Mouse (Mus musculus) heart, postnatal 0 days (tissue): Measurements from ENCODE around the gene Tenm3. TPM values are rescaled to one million over a fixed set of nuclear protein-coding genes. Genes with fewer than 3 reads are reported as not detected.

Source experiments
- ATAC-seq: fragments of 200-750 bp; cut with Nextera tagmentation; 2 replicates; pipeline ENCODE4 v1.8.0; 2017; ENCODE audit warnings: low read depth, moderate number of reproducible peaks, moderate library complexity; ENCODE audit not compliant: insufficient read depth
- DNase-seq: peaks from one replicate; pipeline ENCODE4 v3.0.0-alpha.2; 2016; ENCODE audit warnings: low spot score
- H3K27ac ChIP-seq: fragments of 300-500 bp; sonication (generic); 2 replicates; pipeline ENCODE4 v1.5.1; 2014; ENCODE audit warnings: low read depth, mild to moderate bottlenecking
- H3K27me3 ChIP-seq: fragments of 300-500 bp; sonication (generic); 2 replicates; pipeline ENCODE4 v1.6.1; 2014; ENCODE audit warnings: low read length, mixed read lengths; ENCODE audit not compliant: control insufficient read depth, insufficient read depth
- H3K36me3 ChIP-seq: fragments of 300-500 bp; sonication (generic); replicated peaks from 2 replicates; pipeline ENCODE4 v1.6.1; 2014; ENCODE audit warnings: low read length, mixed read lengths; ENCODE audit not compliant: control insufficient read depth, insufficient read depth
- H3K4me1 ChIP-seq: fragments of 300-500 bp; sonication (generic); 2 replicates; pipeline ENCODE4 v1.6.1; 2014; ENCODE audit warnings: antibody characterized with exemption; ENCODE audit not compliant: control insufficient read depth, insufficient read depth
- H3K4me2 ChIP-seq: fragments of 300-500 bp; sonication (generic); 2 replicates; pipeline ENCODE4 v1.6.1; 2014; ENCODE audit warnings: low read depth, mild to moderate bottlenecking, low read length, moderate library complexity
- H3K4me3 ChIP-seq: fragments of 300-500 bp; sonication (generic); 2 replicates; pipeline ENCODE4 v1.5.1; 2014; ENCODE audit warnings: low read depth, low read length
- H3K9ac ChIP-seq: fragments of 300-500 bp; sonication (generic); replicated peaks from 2 replicates; pipeline ENCODE4 v1.6.1; 2014; ENCODE audit warnings: low read depth, low read length, mixed read lengths
- H3K9me3 ChIP-seq: fragments of 300-500 bp; sonication (generic); replicated peaks from 2 replicates; pipeline ENCODE4 v1.6.1; 2016; ENCODE audit warnings: low read length; ENCODE audit not compliant: control insufficient read depth
- CTCF ChIP-seq: IDR thresholded peaks from 2 replicates; pipeline ENCODE4 v1.5.1; 2016; ENCODE audit warnings: antibody characterized with exemption, control low read depth, low read depth
- EP300 ChIP-seq: IDR thresholded peaks from 2 replicates; pipeline ENCODE4 v1.6.1; 2016; ENCODE audit warnings: antibody characterized with exemption, low read depth
- WGBS: fragments of 180-500 bp; shearing (Covaris S2); extraction: QIAGEN DNeasy Blood & Tissue Kit; methylation state at CpG from one replicate; pipeline ENCODE4 v1.1.7; 2014; 5-methylcytosine and 5-hydroxymethylcytosine counted together
- polyA plus RNA-seq: library from polyadenylated mRNA; unstranded; fragments of >200 nt; fragmentation: Nextera tagmentation; extraction: Ambion mirVana; gene quantifications from 2 replicates; pipeline ENCODE4 v1.2.1, GENCODE M21; 2015
- total RNA-seq: library from RNA; depleted of rRNA; stranded (reverse); fragments of >200 nt; gene quantifications from 2 replicates; pipeline ENCODE4 v1.2.3, GENCODE M21; 2014; ENCODE audit warnings: low replicate concordance

The Tenm3 gene
- total and polyA plus RNA-seq, 2 experiments from 2014 or later = 1.6 to 17.2 TPM

- ATAC-seq (no peak; the same call in 1 of the 2 replicates), DNase-seq (no peak)
- Histone ChIP-seq H3K4me2 (no peak overlapping the region), H3K27me3 (no peaks in the 10 kb centered on the region), H3K9ac (no peak overlapping the region), H3K4me3 (no peak overlapping the region), H3K9me3 (no peaks in the 10 kb centered on the region), H3K27ac (no peak overlapping the region), H3K36me3 (no peaks in the 10 kb centered on the region), H3K4me1 (no peaks in the 10 kb centered on the region)
- TF ChIP-seq EP300 (no peak), CTCF (no peak)
- 52% methylated on average over 16 of the region's 16 CpGs for WGBS
These were observed 534.4 kb downstream of the Tenm3 start for GRCm38 (mm10) chr8:48309191-48309987.

- ATAC-seq = no peak
These were observed 539.5 kb downstream of the Tenm3 start for GRCm38 (mm10) chr8:48304224-48304623.

GRCm38 (mm10) chr8:48300613-48301037 lies 543.1 kb downstream of the Tenm3 start:
- DNase-seq (no peak), ATAC-seq (no peak)
- Histone ChIP-seq H3K9ac (no peak overlapping the region), H3K4me3 (no peak overlapping the region), H3K36me3 (no peaks in the 10 kb centered on the region), H3K4me2 (no peak overlapping the region), H3K27me3 (no peaks in the 10 kb centered on the region), H3K9me3 (no peaks in the 10 kb centered on the region), H3K4me1 (no peaks in the 10 kb centered on the region), H3K27ac (no peak overlapping the region)
- 73% methylated on average over 12 of the region's 12 CpGs for WGBS
- TF ChIP-seq CTCF (no peak), EP300 (no peak)

More at GRCm38 (mm10) chr8:48304224-48304623, 539.5 kb downstream of the Tenm3 start:
- DNase-seq = no peak
- Histone ChIP-seq H3K9me3 (no peaks in the 10 kb centered on the region), H3K4me1 (no peaks in the 10 kb centered on the region), H3K36me3 (no peaks in the 10 kb centered on the region), H3K4me3 (no peak overlapping the region), H3K4me2 (no peak overlapping the region), H3K27me3 (no peaks in the 10 kb centered on the region), H3K9ac (no peak overlapping the region), H3K27ac (no peak overlapping the region)
- 77% methylated on average over 7 of the region's 7 CpGs for WGBS
- TF ChIP-seq CTCF (no peak), EP300 (no peak)

- Histone ChIP-seq H3K4me2 (no peak overlapping the region), H3K27ac (no peak overlapping the region), H3K4me3 (no peak overlapping the region), H3K27me3 (no peaks in the 10 kb centered on the region), H3K36me3 (no peaks in the 10 kb centered on the region), H3K4me1 (no peaks in the 10 kb centered on the region), H3K9ac (no peak overlapping the region), H3K9me3 (no peaks in the 10 kb centered on the region)
- no peak for DNase-seq
- ATAC-seq = no peak
- TF ChIP-seq CTCF (no peak), EP300 (no peak)
- WGBS = 80% methylated on average over 8 of the region's 8 CpGs
These were observed 543.7 kb downstream of the Tenm3 start for GRCm38 (mm10) chr8:48300061-48300460.

GRCm38 (mm10) chr8:48299341-48299740 lies 544.4 kb downstream of the Tenm3 start:
- WGBS = 80% methylated on average over 12 of the region's 12 CpGs
- H3K27ac ChIP-seq = no peak overlapping the region
- no peaks in the 10 kb centered on the region for H3K36me3 ChIP-seq
- no peaks in the 10 kb centered on the region for H3K9me3 ChIP-seq
- H3K4me1 ChIP-seq = no peaks in the 10 kb centered on the region
- H3K4me2 ChIP-seq = no peak overlapping the region
- no peak for DNase-seq
- no peak overlapping the region for H3K9ac ChIP-seq
- TF ChIP-seq CTCF (no peak), EP300 (no peak)
- H3K4me3 ChIP-seq = no peak overlapping the region
- no peaks in the 10 kb centered on the region for H3K27me3 ChIP-seq
- no peak for ATAC-seq

GRCm38 (mm10) chr8:48296371-48296770 lies 547.4 kb downstream of the Tenm3 start:
- ATAC-seq = no peak
- 90% methylated on average over 7 of the region's 7 CpGs for WGBS
- TF ChIP-seq EP300 (no peak), CTCF (no peak)

More at GRCm38 (mm10) chr8:48296371-48296770, 547.4 kb downstream of the Tenm3 start:
- no peak overlapping the region for H3K4me3 ChIP-seq
- H3K27me3 ChIP-seq = no peaks in the 10 kb centered on the region
- no peaks in the 10 kb centered on the region for H3K9me3 ChIP-seq
- H3K4me2 ChIP-seq = no peak overlapping the region
- no peak overlapping the region for H3K9ac ChIP-seq
- no peak for DNase-seq
- no peaks in the 10 kb centered on the region for H3K36me3 ChIP-seq
- H3K27ac ChIP-seq = no peak overlapping the region
- H3K4me1 ChIP-seq = no peaks in the 10 kb centered on the region
